Mouse (Mus musculus) yolk sac, embryonic 10.5 days (tissue): ENCODE measurements around the gene Bet1l.

Experiments
- DNase-seq: peaks from one replicate; pipeline ENCODE4 v3.0.0-alpha.2; 2017; ENCODE audit warnings: low spot score

Bet1l gene

GRCm38 (mm10) chr7:140833341-140833740 lies 24.0 kb downstream of the Bet1l start:
- no peak for DNase-seq

- no peak for DNase-seq
Observed at GRCm38 (mm10) chr7:140831447-140831846, 25.9 kb downstream of the Bet1l start.

- DNase-seq, result peak; percentile 80
Observed at GRCm38 (mm10) chr7:140828171-140828881, 29.1 kb downstream of the Bet1l start.

- DNase-seq, result no peak
Observed at GRCm38 (mm10) chr7:140822731-140823130, 34.6 kb downstream of the Bet1l start.

GRCm38 (mm10) chr7:140821653-140822329 lies 35.6 kb downstream of the Bet1l start, which contains the start of gene Zfp941:
TSS of gene Zfp941 (minus strand) at chr7:140822178.
- peak; percentile 15 for DNase-seq

GRCm38 (mm10) chr7:140821305-140821652 lies 36.1 kb downstream of the Bet1l start:
- DNase-seq, result no peak

- DNase-seq, result no peak
Observed at GRCm38 (mm10) chr7:140820173-140820572, 37.2 kb downstream of the Bet1l start.

GRCm38 (mm10) chr7:140812850-140813249 lies 44.5 kb downstream of the Bet1l start:
- no peak for DNase-seq

- no peak for DNase-seq
Observed at GRCm38 (mm10) chr7:140811714-140812113, 45.7 kb downstream of the Bet1l start.

- no peak for DNase-seq
Observed at GRCm38 (mm10) chr7:140810496-140810895, 46.9 kb downstream of the Bet1l start.

- DNase-seq, result no peak
Observed at GRCm38 (mm10) chr7:140805704-140806103, 51.7 kb downstream of the Bet1l start.
